Mouse (Mus musculus) heart, adult 2 months (tissue): ENCODE measurements at regions not wholly inside any gene's neighbourhood (a gene's known extent, or its start where the extent isn't known, plus 50 kb on each side); places are given as distances from the start of the nearest gene placed in this dataset.

Experiments used
- CTCF ChIP-seq: fragments of 200-600 bp; IDR thresholded peaks from 2 replicates; pipeline ENCODE4 v1.8.1; 2022; ENCODE audit warnings: antibody characterized with exemption, mild to moderate bottlenecking, moderate library complexity
- EP300 ChIP-seq: fragments of 200-500 bp; IDR thresholded peaks from 2 replicates; pipeline ENCODE4 v1.6.1; 2011; ENCODE audit warnings: low read depth, low read length, control low read depth; ENCODE audit not compliant: insufficient read depth
- POLR2A ChIP-seq: fragments of 200-500 bp; IDR thresholded peaks from 2 replicates; pipeline ENCODE4 v1.6.1; 2011; ENCODE audit warnings: mild to moderate bottlenecking, low read depth, low read length, control low read depth; ENCODE audit not compliant: insufficient read depth

DNA sequence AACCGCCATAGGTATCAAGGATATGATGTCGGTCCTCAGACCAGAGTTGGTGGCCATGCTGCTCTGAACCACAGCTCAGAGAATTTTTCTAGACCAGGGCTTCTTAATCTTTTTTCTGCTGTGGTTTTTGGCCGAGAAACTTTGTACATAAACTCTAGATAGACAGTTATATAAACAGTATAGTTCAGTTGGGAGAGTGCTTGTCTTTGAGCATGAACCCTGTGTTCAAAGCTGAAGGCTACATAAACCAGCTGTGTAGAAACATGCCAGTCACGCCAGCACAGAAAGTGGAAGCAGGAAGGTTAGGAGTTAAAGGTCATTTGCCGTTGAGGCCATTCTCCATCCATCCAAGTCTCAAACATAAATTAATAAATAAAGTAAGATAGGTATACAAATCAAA is 90.6 kb upstream of the Lclat1 start:
- no peak for TF ChIP-seq CTCF
- TF ChIP-seq EP300, result no peak
- TF ChIP-seq POLR2A, result no peak
